Mouse (Mus musculus): ENCODE results near the gene Rsad2. TPM values are rescaled to one million over a fixed set of nuclear protein-coding genes. Genes with fewer than 3 reads are reported as not detected.
A peak's percentile ranks its signal among the peaks of the same experiment; 100 is the strongest.
"Not testable (repeated sequence)": the region's sequence is repeated elsewhere in the genome, so short reads cannot be mapped to it uniquely, and the experiment has no call there.

Gene Rsad2
- total RNA-seq (2014; rRNA removed) (1.1 TPM in 2 replicates), polyA plus RNA-seq (2015; fragmentation: Nextera tagmentation; extraction: Ambion mirVana) (0.91 and 1.7 TPM in 2 replicates)

DNA sequence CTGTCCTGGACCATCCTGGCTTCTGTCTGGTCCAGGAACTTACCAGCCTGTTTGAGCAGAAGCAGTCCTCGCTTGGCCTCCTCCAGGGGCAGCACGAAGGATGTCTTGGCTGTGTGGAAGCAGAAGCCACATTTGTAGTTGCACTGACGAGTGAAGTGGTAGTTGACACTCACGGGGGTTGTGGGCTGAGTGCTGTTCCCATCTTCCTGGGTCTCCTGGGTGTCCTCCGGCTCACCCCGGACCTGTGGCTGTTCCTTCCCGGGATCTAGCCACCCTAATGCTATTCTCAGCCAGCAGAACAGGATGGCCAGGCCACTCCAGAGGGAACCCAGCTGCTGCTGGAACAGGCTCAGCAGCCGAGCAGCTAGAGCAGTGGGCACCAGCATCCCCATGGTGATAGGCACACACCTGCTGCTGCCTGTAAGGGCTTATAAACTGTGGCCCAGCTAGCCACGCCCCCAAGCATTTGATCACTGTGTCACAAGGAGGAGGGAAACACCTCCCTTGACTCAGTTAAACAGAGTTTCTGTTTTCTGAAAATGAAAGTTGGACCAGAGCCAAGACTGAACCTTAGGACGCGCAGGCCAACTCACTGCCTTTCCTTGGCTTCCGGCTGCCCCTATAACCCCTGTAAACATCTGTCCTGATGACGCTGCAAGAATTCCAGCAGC lies at the start of gene Rsad2:
TSS of gene Rsad2 (minus strand) at position 425 of the 671 bp plus-strand sequence.
- Histone ChIP-seq H3K27me3 (ENCODE audit: insufficient read depth, low read length) (no peaks in the 10 kb centered on the region), H3K27ac (ENCODE audit: low read depth, low read length) (no peak within 1 kb of the TSS), H3K9ac (no peak within 1 kb of the TSS), H3K4me2 (ENCODE audit: low read depth) (peak within 1 kb of the TSS; percentile 4), H3K4me1 (ENCODE audit: insufficient read depth) (no peaks in the 10 kb centered on the region), H3K36me3 (ENCODE audit: insufficient read depth) (no peaks in the 10 kb centered on the region), H3K9me3 (ENCODE audit: low read length) (no peaks in the 10 kb centered on the region), H3K4me3 (ENCODE audit: low read depth, low read length) (no peak within 1 kb of the TSS)
- no peak for TF ChIP-seq CTCF (IDR thresholded peaks at IDR 0.05; ENCODE audit: low read depth)
- DNase-seq (no peak), ATAC-seq (peak; percentile 48)
- WGBS = 44% methylated on average over 13 of the region's 13 CpGs

DNA sequence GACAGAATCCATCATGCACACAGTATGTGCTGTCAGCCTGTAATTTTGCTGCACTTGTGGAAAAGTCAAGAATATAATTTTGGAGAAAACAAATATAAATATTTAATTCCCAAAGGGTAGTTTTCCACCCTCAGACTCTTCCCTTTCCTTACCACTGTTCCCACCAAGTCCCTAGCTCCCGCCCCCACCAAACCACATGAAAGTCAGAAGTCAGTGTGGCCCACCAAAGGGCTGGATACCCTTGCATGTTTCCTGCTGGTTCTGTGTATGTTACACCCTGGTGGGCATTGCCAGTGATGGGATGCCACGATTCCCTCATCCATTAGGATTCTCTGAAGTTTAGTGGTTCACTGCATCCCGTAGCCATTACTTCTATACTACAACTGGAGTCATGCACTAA lies 44.8 kb upstream of the Rsad2 start:
- Histone ChIP-seq H3K4me1 (ENCODE audit: insufficient read depth) (no peaks in the 10 kb centered on the region), H3K36me3 (ENCODE audit: insufficient read depth) (no peaks in the 10 kb centered on the region), H3K4me3 (ENCODE audit: low read depth, low read length) (no peak overlapping the region), H3K4me2 (ENCODE audit: low read depth) (no peak overlapping the region), H3K9me3 (ENCODE audit: low read length) (no peaks in the 10 kb centered on the region), H3K27ac (ENCODE audit: low read depth, low read length) (no peak overlapping the region), H3K27me3 (ENCODE audit: insufficient read depth, low read length) (no peaks in the 10 kb centered on the region), H3K9ac (no peak overlapping the region)
- no peak for TF ChIP-seq CTCF (IDR thresholded peaks at IDR 0.05; ENCODE audit: low read depth)
- DNase-seq = no peak
- 95% methylated on average over 3 of the region's 3 CpGs for WGBS
- ATAC-seq = no peak

DNA sequence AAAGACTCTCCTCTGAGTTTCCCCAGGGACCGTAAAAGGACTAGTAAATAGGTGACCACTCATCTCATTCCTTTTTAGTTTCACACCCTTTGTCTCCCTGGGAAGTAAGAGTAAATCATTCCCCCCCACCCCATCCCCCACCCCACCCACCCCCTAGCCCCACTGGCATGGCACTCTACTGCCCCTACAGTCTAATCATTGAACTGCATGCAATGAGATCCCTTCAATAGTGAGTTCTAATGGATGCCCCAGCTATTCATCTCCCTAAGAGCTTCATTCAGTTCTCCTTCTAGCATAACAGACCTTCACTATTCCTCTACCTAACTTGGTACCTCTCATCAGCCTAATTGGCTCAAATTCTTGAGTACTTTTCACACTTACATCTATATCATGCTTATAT lies 33.7 kb upstream of the Rsad2 start:
- H3K27me3 ChIP-seq (ENCODE audit: insufficient read depth, low read length) = no peaks in the 10 kb centered on the region
- 88% methylated on average over 1 of the region's 1 CpGs for WGBS
- no peak overlapping the region for H3K27ac ChIP-seq (ENCODE audit: low read depth, low read length)
- TF ChIP-seq CTCF (IDR thresholded peaks at IDR 0.05; ENCODE audit: low read depth) = peak; percentile 44
- peaks cover 5% of the 10 kb centered on the region; the same call in 1 of the 2 replicates for H3K4me1 ChIP-seq (ENCODE audit: insufficient read depth)
- H3K4me2 ChIP-seq (ENCODE audit: low read depth) = no peak overlapping the region
- H3K9ac ChIP-seq = no peak overlapping the region
- no peak for ATAC-seq
- no peak for DNase-seq
- no peaks in the 10 kb centered on the region for H3K9me3 ChIP-seq (ENCODE audit: low read length)
- H3K36me3 ChIP-seq (ENCODE audit: insufficient read depth) = no peaks in the 10 kb centered on the region
- H3K4me3 ChIP-seq (ENCODE audit: low read depth, low read length) = no peak overlapping the region

DNA sequence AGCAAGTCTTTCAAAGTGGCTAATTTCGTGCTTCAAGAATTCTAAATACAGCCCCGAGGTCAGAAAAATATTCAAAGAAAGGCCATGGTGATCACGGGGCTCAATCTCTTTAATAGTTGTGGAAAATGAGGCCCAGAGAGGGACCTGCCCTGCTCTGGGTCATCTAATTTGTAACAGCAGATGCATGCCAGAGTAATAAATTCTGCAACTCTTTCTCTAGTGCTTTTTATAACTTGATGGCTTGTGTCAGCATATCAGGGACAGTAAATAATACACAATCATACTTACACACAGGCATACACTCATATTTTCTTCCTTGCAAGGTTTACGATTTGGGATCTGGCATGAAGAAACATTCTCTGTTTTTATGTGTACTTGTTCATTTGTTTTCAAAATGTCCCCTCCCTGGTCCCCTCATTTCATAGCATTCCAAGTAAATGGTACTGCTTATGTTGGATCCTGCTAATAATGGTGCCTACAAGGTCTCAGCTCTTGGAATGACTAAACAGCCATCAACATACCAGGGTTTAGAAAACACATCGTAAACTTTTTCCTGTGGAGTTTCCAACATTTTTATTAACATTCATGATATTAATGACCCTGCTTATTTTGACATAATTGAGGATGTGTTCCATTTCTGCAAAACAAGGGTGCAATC lies 32.5 kb upstream of the Rsad2 start:
- Histone ChIP-seq H3K36me3 (ENCODE audit: insufficient read depth) (no peaks in the 10 kb centered on the region), H3K27ac (ENCODE audit: low read depth, low read length) (no peak overlapping the region), H3K4me1 (ENCODE audit: insufficient read depth) (peaks cover 5% of the 10 kb centered on the region; the same call in 1 of the 2 replicates), H3K9me3 (ENCODE audit: low read length) (no peaks in the 10 kb centered on the region), H3K4me2 (ENCODE audit: low read depth) (peak overlapping the region; percentile 16; the same call in 1 of the 2 replicates), H3K9ac (no peak overlapping the region), H3K27me3 (ENCODE audit: insufficient read depth, low read length) (no peaks in the 10 kb centered on the region), H3K4me3 (ENCODE audit: low read depth, low read length) (no peak overlapping the region)
- DNase-seq (no peak), ATAC-seq (no peak)
- TF ChIP-seq CTCF (IDR thresholded peaks at IDR 0.05; ENCODE audit: low read depth) = no peak
- 21% methylated on average over 5 of the region's 5 CpGs for WGBS

DNA sequence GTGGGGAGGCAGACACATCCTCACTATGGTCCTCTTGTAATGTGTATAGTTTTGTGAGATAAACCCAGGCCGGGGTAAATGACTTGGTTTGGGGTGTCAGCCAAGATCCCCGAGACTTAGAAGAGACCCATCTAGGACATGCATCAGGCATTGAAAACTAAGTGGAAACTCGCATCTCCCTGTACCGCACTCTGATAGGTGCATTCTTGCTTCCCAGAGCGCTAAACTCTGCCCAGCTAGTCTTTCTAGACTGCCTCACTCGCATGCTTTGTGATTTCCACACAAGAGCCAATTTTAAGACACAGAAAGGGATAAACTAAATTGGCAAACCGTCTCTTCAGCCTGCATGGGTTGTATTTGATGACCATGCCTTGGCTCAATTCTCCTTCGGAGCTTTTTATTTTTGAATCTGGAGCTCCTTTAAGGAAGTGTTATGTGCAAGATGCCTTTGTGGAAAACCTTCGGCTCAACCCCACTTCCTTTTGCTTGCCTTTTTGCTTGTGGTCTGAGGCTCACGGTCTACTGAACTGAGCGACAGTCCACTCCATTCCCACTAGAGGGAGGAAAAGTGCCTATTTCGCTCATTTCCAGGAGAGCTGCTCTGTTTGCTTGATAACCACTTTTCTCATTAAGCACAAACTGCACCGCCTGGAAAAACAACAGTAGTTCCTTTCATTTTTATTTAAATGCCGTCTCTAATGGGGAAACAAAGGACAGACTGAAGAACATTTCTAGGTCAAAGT lies 31.8 kb upstream of the Rsad2 start:
- H3K27ac ChIP-seq (ENCODE audit: low read depth, low read length) = no peak overlapping the region
- H3K36me3 ChIP-seq (ENCODE audit: insufficient read depth) = no peaks in the 10 kb centered on the region
- H3K9ac ChIP-seq = no peak overlapping the region
- TF ChIP-seq CTCF (IDR thresholded peaks at IDR 0.05; ENCODE audit: low read depth) = peak; percentile 81
- WGBS = 24% methylated on average over 14 of the region's 14 CpGs
- peaks cover 5% of the 10 kb centered on the region; the same call in 1 of the 2 replicates for H3K4me1 ChIP-seq (ENCODE audit: insufficient read depth)
- H3K4me2 ChIP-seq (ENCODE audit: low read depth) = peak overlapping the region; percentile 16; the same call in 1 of the 2 replicates
- ATAC-seq (peak; percentile 88), DNase-seq (peak; percentile 82)
- H3K4me3 ChIP-seq (ENCODE audit: low read depth, low read length) = no peak overlapping the region
- H3K9me3 ChIP-seq (ENCODE audit: low read length) = no peaks in the 10 kb centered on the region
- H3K27me3 ChIP-seq (ENCODE audit: insufficient read depth, low read length) = no peaks in the 10 kb centered on the region

DNA sequence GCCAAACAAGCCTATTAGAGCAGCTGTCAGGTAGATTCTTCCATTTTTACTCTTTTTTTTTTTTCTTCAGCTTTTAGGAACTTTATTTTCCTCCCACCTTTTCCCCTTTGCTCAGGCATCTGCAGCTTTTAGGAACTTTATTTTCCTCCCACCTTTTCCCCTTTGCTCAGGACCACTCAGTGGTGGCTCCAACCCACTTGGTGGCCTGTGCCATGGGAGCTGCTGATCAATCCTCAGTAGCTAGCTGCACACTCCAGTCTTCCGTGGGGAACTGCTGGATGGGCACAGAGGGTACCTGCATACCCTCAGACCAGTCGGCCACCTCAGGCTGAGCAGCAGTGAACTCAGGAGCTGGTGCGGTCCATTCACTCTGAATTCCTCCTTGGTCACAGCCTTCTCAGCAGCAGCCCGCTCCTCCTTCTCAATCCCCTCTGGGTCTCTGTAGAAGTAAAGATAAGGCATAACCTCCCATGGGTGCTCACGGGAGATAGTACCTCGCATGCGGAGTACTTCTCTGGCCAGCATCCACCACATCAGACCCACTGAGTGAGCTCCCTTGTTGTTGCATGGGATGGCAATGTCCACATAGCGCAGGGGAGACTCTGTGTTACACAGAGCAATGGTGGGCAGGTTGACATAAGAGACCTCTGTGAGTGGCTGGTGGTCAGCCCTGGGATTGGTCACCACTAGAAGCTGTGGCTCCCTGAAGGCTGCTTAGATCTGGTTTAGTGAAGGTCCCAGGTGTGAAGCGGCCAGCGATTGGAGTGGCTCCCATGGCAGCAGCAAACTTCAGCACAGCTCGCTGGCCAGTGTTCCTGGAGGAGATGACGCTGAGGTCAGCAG lies 29.7 kb upstream of the Rsad2 start:
- WGBS = 94% methylated on average over 12 of the region's 12 CpGs
- H3K9ac ChIP-seq; DNase-seq; H3K4me2 ChIP-seq (ENCODE audit: low read depth); H3K4me3 ChIP-seq (ENCODE audit: low read depth, low read length); H3K36me3 ChIP-seq (ENCODE audit: insufficient read depth); H3K27me3 ChIP-seq (ENCODE audit: insufficient read depth, low read length); H3K4me1 ChIP-seq (ENCODE audit: insufficient read depth); H3K27ac ChIP-seq (ENCODE audit: low read depth, low read length); ATAC-seq; H3K9me3 ChIP-seq (ENCODE audit: low read length): not testable (repeated sequence)

Measured in forebrain, postnatal 0 days (tissue).